Mouse (Mus musculus): Measurements from ENCODE around the gene Cfdp1. TPM values are rescaled to one million over a fixed set of nuclear protein-coding genes. Genes with fewer than 3 reads are reported as not detected.

Gene Cfdp1
- polyA plus RNA-seq, 1 experiment, result 149 TPM

DNA sequence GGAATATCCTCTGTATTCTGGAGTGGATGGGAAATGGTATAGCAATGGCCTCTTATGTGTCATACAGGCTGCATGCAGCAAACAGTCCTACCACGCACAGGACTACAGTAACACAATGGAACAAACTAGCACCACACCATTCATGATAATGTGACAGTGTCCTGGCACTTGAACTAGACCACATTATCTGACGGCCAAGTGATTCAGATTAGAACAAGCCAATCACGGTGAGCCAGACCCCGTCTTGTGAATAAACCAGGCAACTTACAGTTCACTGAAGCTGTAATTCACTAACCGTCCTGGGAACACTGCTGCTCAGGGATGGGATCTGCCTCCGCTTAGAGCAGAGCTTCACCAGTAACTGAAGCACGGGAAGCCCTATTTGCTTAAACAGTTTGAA, 75.3 kb downstream of the Cfdp1 start:
- Histone ChIP-seq H3K27ac (ENCODE audit: insufficient read depth, low read length) (no peak overlapping the region), H3K4me3 (ENCODE audit: insufficient read depth, low read length) (no peak overlapping the region), H3K4me1 (ENCODE audit: control insufficient read depth, insufficient read depth, low read length) (no peaks in the 10 kb centered on the region)
- no peak for TF ChIP-seq POLR2A (IDR thresholded peaks at IDR 0.05; ENCODE audit: low read depth, low read length)
- no peak for TF ChIP-seq CTCF (IDR thresholded peaks at IDR 0.05; ENCODE audit: borderline replicate concordance, insufficient read depth, low read length)

DNA sequence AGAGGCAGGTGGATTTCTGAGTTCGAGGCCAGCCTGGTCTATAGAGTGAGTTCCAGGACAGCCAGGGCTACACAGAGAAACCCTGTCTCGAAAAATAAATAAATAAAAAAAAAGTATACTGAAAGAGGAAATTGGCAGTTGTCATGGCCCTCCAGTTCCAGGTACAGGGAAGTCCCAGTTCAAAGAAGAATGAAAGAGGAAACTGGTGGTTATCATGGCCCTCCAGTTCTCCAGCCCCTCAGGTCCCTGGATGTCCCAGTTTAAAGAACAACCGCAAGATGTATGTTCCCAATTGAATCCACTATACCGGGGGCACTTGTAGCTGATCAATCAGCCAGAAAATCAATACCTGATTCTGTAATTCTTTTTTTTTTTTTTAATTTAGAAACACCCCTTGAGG, 77.6 kb downstream of the Cfdp1 start:
- TF ChIP-seq POLR2A (IDR thresholded peaks at IDR 0.05; ENCODE audit: low read depth, low read length), result no peak
- no peak for TF ChIP-seq CTCF (IDR thresholded peaks at IDR 0.05; ENCODE audit: borderline replicate concordance, insufficient read depth, low read length)
- Histone ChIP-seq H3K27ac (ENCODE audit: insufficient read depth, low read length) (no peak overlapping the region), H3K4me3 (ENCODE audit: insufficient read depth, low read length) (no peak overlapping the region), H3K4me1 (ENCODE audit: control insufficient read depth, insufficient read depth, low read length) (no peaks in the 10 kb centered on the region)

DNA sequence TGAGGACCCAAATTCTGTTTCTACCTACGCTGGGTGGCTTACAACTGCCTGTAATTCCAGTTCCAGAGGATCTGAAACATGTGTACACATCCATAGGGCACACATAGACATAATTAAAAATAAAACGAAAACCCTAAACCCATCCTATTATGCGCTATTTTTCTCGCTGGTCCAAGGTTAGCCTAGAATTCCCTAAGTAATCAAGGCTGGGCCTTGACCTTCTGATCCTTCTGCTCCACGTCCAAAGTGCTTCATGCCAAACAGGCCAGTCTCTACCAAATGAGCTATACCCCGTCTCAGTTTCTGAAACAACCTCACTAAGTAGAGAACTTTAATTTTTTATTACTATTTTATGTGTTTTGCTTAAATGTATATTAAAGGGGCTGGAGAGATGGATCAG, 78.3 kb downstream of the Cfdp1 start:
- no peak for TF ChIP-seq CTCF (IDR thresholded peaks at IDR 0.05; ENCODE audit: borderline replicate concordance, insufficient read depth, low read length)
- no peak for TF ChIP-seq POLR2A (IDR thresholded peaks at IDR 0.05; ENCODE audit: low read depth, low read length)
- Histone ChIP-seq H3K27ac (ENCODE audit: insufficient read depth, low read length) (no peak overlapping the region), H3K4me1 (ENCODE audit: control insufficient read depth, insufficient read depth, low read length) (no peaks in the 10 kb centered on the region), H3K4me3 (ENCODE audit: insufficient read depth, low read length) (no peak overlapping the region)

DNA sequence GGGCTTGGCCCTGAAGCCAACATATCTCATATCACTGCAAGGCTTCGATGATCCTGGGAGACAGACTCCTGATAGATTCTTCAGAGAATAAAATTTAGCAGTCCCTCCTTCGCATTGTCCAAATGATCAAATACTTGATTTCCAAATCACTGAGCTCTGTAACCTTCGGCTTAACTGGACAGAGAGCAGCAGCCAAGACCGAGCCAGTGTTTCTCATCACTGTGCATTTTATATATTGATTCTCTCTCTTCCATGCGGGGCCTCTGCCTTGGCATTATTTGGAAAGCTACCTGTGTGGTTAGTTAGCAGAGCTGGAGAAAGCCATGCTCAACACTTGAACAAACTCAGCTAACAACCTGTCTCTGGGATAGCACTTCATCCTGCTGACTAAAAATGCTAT, 80.6 kb downstream of the Cfdp1 start:
- Histone ChIP-seq H3K4me1 (ENCODE audit: control insufficient read depth, insufficient read depth, low read length) (peaks cover 3% of the 10 kb centered on the region; the same call in 1 of the 2 replicates), H3K27ac (ENCODE audit: insufficient read depth, low read length) (no peak overlapping the region), H3K4me3 (ENCODE audit: insufficient read depth, low read length) (no peak overlapping the region)
- TF ChIP-seq CTCF (IDR thresholded peaks at IDR 0.05; ENCODE audit: borderline replicate concordance, insufficient read depth, low read length), result no peak
- no peak for TF ChIP-seq POLR2A (IDR thresholded peaks at IDR 0.05; ENCODE audit: low read depth, low read length)

DNA sequence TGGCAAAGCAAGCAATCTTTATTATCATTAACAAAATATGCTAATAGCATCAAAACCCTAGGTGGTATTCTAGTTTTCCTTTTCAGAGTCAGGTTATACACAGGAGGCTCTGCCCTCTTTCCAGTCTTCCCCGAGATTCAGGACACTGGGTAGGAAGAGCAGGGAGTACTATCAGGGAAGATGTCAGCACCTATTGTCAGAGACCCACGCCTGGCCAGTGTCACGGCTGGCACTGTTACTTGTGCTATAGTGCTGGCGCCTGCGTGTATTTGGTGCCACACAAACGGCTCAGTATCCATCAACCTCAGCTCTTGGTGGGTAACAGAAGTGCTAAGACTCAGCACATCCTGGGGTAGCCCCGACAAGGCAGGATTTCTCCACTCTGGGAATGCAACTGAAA, 81.0 kb downstream of the Cfdp1 start:
- Histone ChIP-seq H3K27ac (ENCODE audit: insufficient read depth, low read length) (no peak overlapping the region), H3K4me1 (ENCODE audit: control insufficient read depth, insufficient read depth, low read length) (peaks cover 3% of the 10 kb centered on the region; the same call in 1 of the 2 replicates), H3K4me3 (ENCODE audit: insufficient read depth, low read length) (no peak overlapping the region)
- TF ChIP-seq POLR2A (IDR thresholded peaks at IDR 0.05; ENCODE audit: low read depth, low read length) (no peak), CTCF (IDR thresholded peaks at IDR 0.05; ENCODE audit: borderline replicate concordance, insufficient read depth, low read length) (no peak)

DNA sequence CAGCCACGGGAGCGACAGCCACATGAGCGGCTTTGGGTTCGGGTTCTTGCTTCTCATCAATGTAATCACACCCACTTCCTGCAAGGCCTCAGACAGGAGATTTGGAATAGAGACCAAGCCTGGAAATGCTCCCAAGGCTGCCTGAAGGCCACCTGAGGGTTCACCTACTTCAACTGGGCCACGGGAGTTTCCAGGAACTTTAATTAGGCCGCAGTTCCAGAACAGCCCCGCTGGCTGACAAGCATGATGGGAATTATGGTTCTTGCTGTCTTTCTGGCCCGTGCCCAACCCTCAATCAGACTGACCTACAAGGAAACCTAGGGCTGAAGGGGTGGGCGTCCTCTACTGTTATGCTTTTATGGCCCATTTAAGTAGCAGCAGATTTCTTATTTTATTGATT, 82.0 kb downstream of the Cfdp1 start:
- no peak overlapping the region for H3K27ac ChIP-seq (ENCODE audit: insufficient read depth, low read length)
- no peak for TF ChIP-seq POLR2A (IDR thresholded peaks at IDR 0.05; ENCODE audit: low read depth, low read length)
- no peak for TF ChIP-seq CTCF (IDR thresholded peaks at IDR 0.05; ENCODE audit: borderline replicate concordance, insufficient read depth, low read length)

DNA sequence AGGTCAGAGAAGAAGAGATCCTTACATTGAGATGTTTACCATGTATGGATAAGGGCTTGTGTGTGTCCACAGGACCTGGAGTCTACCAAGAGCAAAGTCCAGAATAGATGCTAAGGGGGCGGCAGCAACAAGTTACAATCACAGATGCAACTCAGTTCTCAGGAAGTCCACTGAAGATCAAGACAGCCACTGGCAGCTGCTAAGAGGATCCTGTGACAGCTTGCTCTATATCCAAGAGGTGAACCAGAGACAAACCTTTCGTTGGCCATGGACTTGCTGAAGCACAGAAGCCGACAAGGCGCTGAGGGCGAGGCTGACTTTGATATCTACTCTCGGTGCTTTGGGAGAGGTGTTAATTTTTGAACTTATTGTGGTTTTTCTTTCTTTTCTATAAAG, 82.5 kb downstream of the Cfdp1 start:
- TF ChIP-seq POLR2A (IDR thresholded peaks at IDR 0.05; ENCODE audit: low read depth, low read length) (no peak), CTCF (IDR thresholded peaks at IDR 0.05; ENCODE audit: borderline replicate concordance, insufficient read depth, low read length) (no peak)
- H3K27ac ChIP-seq (ENCODE audit: insufficient read depth, low read length), result no peak overlapping the region
- H3K4me3 ChIP-seq (ENCODE audit: insufficient read depth, low read length), result no peak overlapping the region
- peaks cover 3% of the 10 kb centered on the region; the same call in 1 of the 2 replicates for H3K4me1 ChIP-seq (ENCODE audit: control insufficient read depth, insufficient read depth, low read length)

More for the DNA sequence above, 82.0 kb downstream of the Cfdp1 start:
- Histone ChIP-seq H3K4me1 (ENCODE audit: control insufficient read depth, insufficient read depth, low read length) (peaks cover 3% of the 10 kb centered on the region; the same call in 1 of the 2 replicates), H3K4me3 (ENCODE audit: insufficient read depth, low read length) (no peak overlapping the region)

DNA sequence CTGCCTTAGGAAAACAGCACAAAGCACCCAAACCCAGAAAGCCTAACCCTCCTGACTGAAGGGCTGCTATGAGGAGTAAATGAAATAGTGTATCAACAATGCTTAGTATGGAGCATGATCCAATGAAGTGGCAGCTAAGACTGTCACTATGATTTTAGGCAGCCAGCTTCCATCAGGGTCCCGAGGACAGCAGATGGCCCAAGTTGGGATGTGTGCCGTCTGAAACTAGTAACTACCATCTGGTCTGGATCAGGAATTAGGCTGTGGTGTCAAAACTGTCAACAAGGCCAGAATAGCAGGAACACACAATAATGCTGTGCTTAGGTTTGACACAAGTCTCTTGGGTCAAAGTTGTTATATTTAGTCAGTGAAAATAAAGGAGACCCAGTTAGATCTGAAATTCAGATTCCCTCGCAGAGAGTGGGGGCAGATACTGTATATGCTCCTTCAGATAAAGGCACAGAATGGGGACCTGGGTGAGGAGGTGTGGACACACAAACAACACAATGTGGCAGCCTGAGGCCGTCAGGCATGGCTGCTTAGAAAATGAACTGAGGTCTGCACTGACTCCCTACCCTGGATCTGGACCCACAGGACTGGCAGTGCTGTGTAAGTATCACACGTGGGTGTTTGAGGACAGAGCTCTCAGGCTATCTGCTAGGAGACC, 83.0 kb downstream of the Cfdp1 start:
- H3K27ac ChIP-seq (ENCODE audit: insufficient read depth, low read length), result no peak overlapping the region
- peaks cover 3% of the 10 kb centered on the region; the same call in 1 of the 2 replicates for H3K4me1 ChIP-seq (ENCODE audit: control insufficient read depth, insufficient read depth, low read length)
- no peak for TF ChIP-seq POLR2A (IDR thresholded peaks at IDR 0.05; ENCODE audit: low read depth, low read length)
- TF ChIP-seq CTCF (IDR thresholded peaks at IDR 0.05; ENCODE audit: borderline replicate concordance, insufficient read depth, low read length), result no peak

DNA sequence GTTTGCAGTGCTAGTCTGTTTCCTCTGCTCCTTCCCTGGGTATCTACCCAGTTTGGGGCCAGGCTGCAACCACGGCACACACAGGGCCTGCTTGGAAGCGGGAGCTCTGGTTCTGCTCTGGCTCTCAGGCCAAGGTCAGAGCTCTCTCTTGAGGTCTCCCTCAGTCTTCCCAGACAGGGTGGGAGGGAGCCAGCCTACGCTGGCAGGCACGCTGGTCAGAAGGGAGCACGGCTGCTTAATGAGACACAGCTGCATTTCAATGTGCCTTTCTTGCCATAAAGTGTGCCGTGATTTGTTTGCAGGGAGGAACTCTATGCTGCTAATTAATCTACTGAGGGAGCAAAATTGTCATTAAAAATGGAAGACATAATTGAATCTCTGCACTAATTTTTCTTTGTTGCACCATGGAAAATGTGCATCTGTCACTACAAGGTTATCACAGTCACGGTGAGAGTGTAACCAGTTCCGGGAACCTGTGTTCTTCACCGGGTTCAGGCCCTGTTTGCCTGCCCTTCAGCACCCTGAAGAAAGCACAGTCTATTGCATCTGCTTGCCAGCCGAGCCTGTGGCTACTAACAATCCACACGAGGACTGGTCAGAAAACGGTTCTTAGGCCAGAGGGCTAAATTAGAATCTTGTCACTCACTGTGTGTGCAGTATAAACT, 84.2 kb downstream of the Cfdp1 start:
- Histone ChIP-seq H3K4me3 (ENCODE audit: insufficient read depth, low read length) (no peak overlapping the region), H3K27ac (ENCODE audit: insufficient read depth, low read length) (peak overlapping the region; percentile 47), H3K4me1 (ENCODE audit: control insufficient read depth, insufficient read depth, low read length) (peaks cover 3% of the 10 kb centered on the region; the same call in 1 of the 2 replicates)
- TF ChIP-seq POLR2A (IDR thresholded peaks at IDR 0.05; ENCODE audit: low read depth, low read length), result no peak
- no peak for TF ChIP-seq CTCF (IDR thresholded peaks at IDR 0.05; ENCODE audit: borderline replicate concordance, insufficient read depth, low read length)

More for the DNA sequence above, 83.0 kb downstream of the Cfdp1 start:
- no peak overlapping the region for H3K4me3 ChIP-seq (ENCODE audit: insufficient read depth, low read length)

DNA sequence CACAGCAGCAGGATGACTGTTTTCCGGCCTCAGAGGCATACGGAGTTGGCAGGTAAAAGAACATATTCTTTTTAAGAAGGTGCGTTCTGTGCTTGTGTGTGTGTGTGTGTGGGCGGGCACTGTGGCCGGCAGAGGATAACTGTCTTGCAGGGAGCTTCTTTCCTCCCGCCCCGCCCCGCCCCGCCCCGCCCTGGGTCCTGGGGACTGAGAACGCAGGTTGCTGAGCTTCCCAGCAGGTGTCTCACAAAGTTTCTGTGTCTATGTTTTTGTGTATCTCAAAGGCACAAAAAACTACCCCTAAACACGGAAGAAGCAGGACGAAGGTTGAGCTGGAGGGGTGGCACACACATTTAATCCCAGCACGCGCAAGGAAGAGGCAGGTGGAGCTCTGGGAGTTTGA, 84.8 kb downstream of the Cfdp1 start:
- H3K27ac ChIP-seq (ENCODE audit: insufficient read depth, low read length), result peak overlapping the region; percentile 16
- peaks cover 3% of the 10 kb centered on the region; the same call in 1 of the 2 replicates for H3K4me1 ChIP-seq (ENCODE audit: control insufficient read depth, insufficient read depth, low read length)
- no peak overlapping the region for H3K4me3 ChIP-seq (ENCODE audit: insufficient read depth, low read length)
- TF ChIP-seq POLR2A (IDR thresholded peaks at IDR 0.05; ENCODE audit: low read depth, low read length), result no peak
